Mouse (Mus musculus) limb, embryonic 14.5 days (tissue): Measurements from ENCODE around the gene Slc35e1. TPM values are rescaled to one million over a fixed set of nuclear protein-coding genes. Genes with fewer than 3 reads are reported as not detected.

Source experiments
- ATAC-seq: fragments of 200-750 bp; cut with Nextera tagmentation; 2 replicates; pipeline ENCODE4 v1.8.0; 2017; ENCODE audit warnings: low read depth, moderate number of reproducible peaks, moderate TSS enrichment; ENCODE audit not compliant: low FRiP score
- DNase-seq: peaks from one replicate; pipeline ENCODE4 v3.0.0-alpha.2; 2015; ENCODE audit warnings: low spot score
- H3K27ac ChIP-seq: fragments of 300-500 bp; sonication (generic); replicated peaks from 2 replicates; pipeline ENCODE4 v1.5.1; 2014; ENCODE audit warnings: low read depth, mild to moderate bottlenecking, low read length, moderate library complexity, mixed read lengths
- H3K27me3 ChIP-seq: fragments of 300-500 bp; sonication (generic); 2 replicates; pipeline ENCODE4 v1.6.1; 2014; ENCODE audit warnings: low read length, mixed read lengths; ENCODE audit not compliant: control insufficient read depth, insufficient read depth
- H3K36me3 ChIP-seq: fragments of 300-500 bp; sonication (generic); 2 replicates; pipeline ENCODE4 v1.6.1; 2014; ENCODE audit warnings: mild to moderate bottlenecking, low read length, moderate library complexity, mixed read lengths; ENCODE audit not compliant: control insufficient read depth, insufficient read depth
- H3K4me1 ChIP-seq: fragments of 300-500 bp; sonication (generic); 2 replicates; pipeline ENCODE4 v1.6.1; 2014; ENCODE audit warnings: antibody characterized with exemption, low read length, mixed read lengths; ENCODE audit not compliant: control insufficient read depth, insufficient read depth
- H3K4me2 ChIP-seq: fragments of 300-500 bp; sonication (generic); replicated peaks from 2 replicates; pipeline ENCODE4 v1.6.1; 2014; ENCODE audit warnings: low read depth, mild to moderate bottlenecking, low read length, moderate library complexity; ENCODE audit not compliant: severe bottlenecking
- H3K4me3 ChIP-seq: fragments of 300-500 bp; sonication (generic); replicated peaks from 2 replicates; pipeline ENCODE4 v1.5.1; 2014; ENCODE audit warnings: low read length
- H3K9ac ChIP-seq: fragments of 300-500 bp; sonication (generic); 2 replicates; pipeline ENCODE4 v1.6.1; 2014; ENCODE audit warnings: mild to moderate bottlenecking, low read depth, low read length, moderate library complexity; ENCODE audit not compliant: severe bottlenecking
- H3K9me3 ChIP-seq: fragments of 300-500 bp; sonication (generic); 2 replicates; pipeline ENCODE4 v1.6.1; 2016; ENCODE audit warnings: low read length; ENCODE audit not compliant: control insufficient read depth
- POLR2A ChIP-seq: fragments of 200-500 bp; IDR thresholded peaks from 2 replicates; pipeline ENCODE4 v1.8.0; 2012; ENCODE audit warnings: inconsistent platforms, mild to moderate bottlenecking, moderate library complexity, borderline replicate concordance; ENCODE audit not compliant: insufficient read depth, insufficient read length; ENCODE audit errors: extremely low read depth
- WGBS: fragments of 180-500 bp; shearing (Covaris S2); extraction: QIAGEN DNeasy Blood & Tissue Kit; methylation state at CpG from one replicate; pipeline ENCODE4 v1.1.7; 2014; 5-methylcytosine and 5-hydroxymethylcytosine counted together
- polyA plus RNA-seq, 2 experiments: library from polyadenylated mRNA; depleted of rRNA in 1 of 2; stranded (reverse) in 1 of 2; unstranded in 1 of 2; fragments of >200 nt; fragmentation: Nextera tagmentation in 1 of 2; extraction: Ambion mirVana in 1 of 2; gene quantifications; 2 replicates each; pipeline versions ENCODE4 v1.2.1 to v1.2.3; 2012 to 2014

The Slc35e1 gene
- polyA plus RNA-seq, 2 experiments, result 16.3 to 46.5 TPM

DNA sequence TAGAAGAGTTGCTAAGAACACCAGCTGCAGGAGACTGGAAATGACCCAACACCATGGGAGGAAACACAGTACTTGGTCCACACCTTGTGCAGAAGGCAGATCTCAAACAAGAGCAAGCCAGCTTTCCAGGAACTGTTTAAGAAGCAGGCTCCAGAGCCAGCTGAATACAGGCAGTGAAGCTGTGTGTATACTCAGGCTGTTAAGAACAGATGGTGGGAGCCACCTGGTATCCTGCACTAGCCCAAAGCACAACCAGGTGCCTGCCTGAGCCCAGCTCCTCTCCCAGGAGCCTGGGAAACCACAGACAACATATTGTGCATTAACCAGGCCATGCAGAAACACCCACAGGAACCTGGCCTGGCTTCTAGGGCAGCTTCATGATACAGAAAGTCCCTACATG, 11.7 kb upstream of the Slc35e1 start:
- Histone ChIP-seq H3K9me3 (no peaks in the 10 kb centered on the region), H3K4me1 (no peaks in the 10 kb centered on the region), H3K27me3 (no peaks in the 10 kb centered on the region), H3K27ac (no peak overlapping the region), H3K9ac (no peak overlapping the region), H3K4me2 (no peak overlapping the region), H3K4me3 (no peak overlapping the region), H3K36me3 (peaks cover 11% of the 10 kb centered on the region; the same call in 1 of the 2 replicates)
- no peak for ATAC-seq
- no peak for TF ChIP-seq POLR2A
- DNase-seq, result no peak

DNA sequence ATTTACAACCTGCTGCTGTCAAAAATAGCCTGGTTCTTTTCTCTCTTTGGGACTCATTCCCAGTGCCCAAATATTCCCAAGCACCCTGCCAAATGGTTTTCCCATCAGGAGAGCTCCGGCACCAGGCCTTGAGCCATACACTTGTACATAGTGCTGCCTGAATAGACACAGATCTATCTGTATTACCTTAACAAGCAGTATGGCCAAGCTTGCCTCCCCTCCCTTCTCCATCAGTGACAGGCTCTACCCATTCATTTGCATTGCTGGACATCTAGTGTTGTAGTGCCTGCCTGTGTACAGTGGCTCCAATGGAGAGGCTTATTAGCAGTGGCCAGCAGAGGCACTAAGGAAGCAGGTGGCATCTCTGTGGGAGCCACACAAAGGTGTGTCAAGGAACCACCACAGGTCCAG, 8.1 kb upstream of the Slc35e1 start:
- no peaks in the 10 kb centered on the region for H3K27me3 ChIP-seq
- peaks cover 29% of the 10 kb centered on the region for H3K36me3 ChIP-seq
- no peak overlapping the region for H3K4me2 ChIP-seq
- H3K4me3 ChIP-seq, result no peak overlapping the region
- no peak for TF ChIP-seq POLR2A
- 89% methylated on average over 1 of the region's 1 CpGs for WGBS
- no peak overlapping the region for H3K27ac ChIP-seq
- no peak overlapping the region for H3K9ac ChIP-seq
- no peaks in the 10 kb centered on the region for H3K9me3 ChIP-seq
- no peak for DNase-seq
- no peaks in the 10 kb centered on the region for H3K4me1 ChIP-seq
- ATAC-seq, result no peak

DNA sequence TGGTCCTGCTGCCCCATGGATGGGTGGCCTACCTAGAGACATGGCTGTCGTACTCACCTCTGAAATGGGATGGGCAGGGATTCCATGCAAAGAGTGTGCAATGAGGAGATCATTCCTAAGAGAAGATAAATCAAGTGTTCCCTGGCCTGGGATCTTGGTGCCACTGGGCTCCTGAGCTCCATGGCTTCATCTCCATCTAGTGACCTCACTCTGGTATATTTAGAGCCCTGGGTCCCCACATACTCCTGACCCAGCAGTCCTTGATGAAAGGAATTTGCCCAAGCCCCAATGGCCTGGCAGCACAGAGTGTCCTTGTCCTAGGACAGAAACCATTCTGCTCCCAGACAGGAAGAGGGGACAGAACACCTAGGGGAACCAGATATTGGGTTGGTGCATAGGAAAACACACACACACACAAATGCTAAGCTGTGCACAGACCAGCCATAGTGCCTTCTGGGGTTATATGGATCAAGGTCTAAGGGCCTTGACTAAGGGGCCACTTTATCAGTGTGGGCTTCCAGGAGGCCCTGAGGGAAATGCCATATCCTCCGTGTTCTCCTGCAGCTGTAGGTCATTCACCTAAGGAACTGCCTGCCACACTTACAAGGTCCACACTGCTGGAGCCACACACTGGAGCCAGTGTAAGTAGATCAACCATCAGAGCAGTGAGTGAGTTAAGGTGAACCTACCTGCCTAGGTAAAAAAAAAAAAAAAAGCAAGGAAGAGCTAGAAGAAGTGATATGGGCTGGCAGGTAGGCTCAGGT, 7.3 kb upstream of the Slc35e1 start:
- WGBS, result 90% methylated on average over 2 of the region's 2 CpGs
- H3K36me3 ChIP-seq, result peaks cover 35% of the 10 kb centered on the region

DNA sequence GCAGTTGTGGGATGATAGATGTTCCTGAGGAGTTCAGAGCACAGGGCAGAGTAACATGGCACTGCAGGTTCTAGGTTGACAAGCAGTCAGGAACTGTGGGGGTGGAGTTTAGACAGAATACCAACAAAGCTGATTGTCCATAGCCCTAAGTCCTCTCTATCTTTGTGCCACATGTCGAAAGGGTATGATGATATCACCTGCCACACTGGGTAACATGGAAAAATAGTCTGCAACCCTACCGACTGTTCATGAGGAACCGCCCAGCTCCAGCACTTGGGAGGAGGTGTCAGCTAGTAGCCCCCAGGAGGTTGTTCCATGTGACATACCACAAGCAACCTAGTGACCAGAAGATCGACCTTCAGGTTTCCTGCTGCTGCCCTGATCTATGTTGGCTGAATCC, 6.1 kb upstream of the Slc35e1 start:
- no peaks in the 10 kb centered on the region for H3K27me3 ChIP-seq
- DNase-seq (no peak), ATAC-seq (no peak)
- peaks cover 34% of the 10 kb centered on the region for H3K36me3 ChIP-seq
- 91% methylated on average over 4 of the region's 4 CpGs for WGBS
- no peaks in the 10 kb centered on the region for H3K9me3 ChIP-seq
- peaks cover 8% of the 10 kb centered on the region for H3K4me1 ChIP-seq
- H3K4me2 ChIP-seq, result no peak overlapping the region
- H3K9ac ChIP-seq, result no peak overlapping the region
- no peak for TF ChIP-seq POLR2A
- H3K4me3 ChIP-seq, result no peak overlapping the region
- H3K27ac ChIP-seq, result no peak overlapping the region

More for the DNA sequence above, 7.3 kb upstream of the Slc35e1 start:
- H3K9ac ChIP-seq, result no peak overlapping the region
- no peak for TF ChIP-seq POLR2A
- no peaks in the 10 kb centered on the region for H3K4me1 ChIP-seq
- ATAC-seq, result no peak
- DNase-seq, result no peak
- no peaks in the 10 kb centered on the region for H3K9me3 ChIP-seq
- no peak overlapping the region for H3K4me2 ChIP-seq
- H3K27ac ChIP-seq, result no peak overlapping the region
- H3K4me3 ChIP-seq, result no peak overlapping the region
- no peaks in the 10 kb centered on the region for H3K27me3 ChIP-seq

DNA sequence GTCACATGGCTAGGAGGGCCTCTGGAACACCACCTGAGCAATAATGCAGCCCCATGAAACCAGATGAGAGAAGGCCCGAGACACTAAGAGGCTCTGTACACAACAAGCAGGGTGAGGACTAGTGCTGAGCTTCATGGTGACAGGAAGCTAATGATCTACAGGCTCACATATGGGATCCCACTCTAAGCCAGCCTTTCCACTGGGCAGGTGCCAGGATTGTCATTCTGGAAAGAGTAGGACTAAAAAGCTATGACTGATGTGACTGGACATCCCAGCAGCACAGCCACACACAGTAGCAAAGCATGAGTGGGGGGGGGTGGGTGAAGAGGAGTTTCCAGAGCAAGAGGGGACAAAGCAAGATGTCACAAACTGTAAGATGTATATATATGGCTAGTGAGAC, 5.5 kb upstream of the Slc35e1 start:
- Histone ChIP-seq H3K9ac (no peak overlapping the region), H3K4me1 (peaks cover 9% of the 10 kb centered on the region), H3K27me3 (no peaks in the 10 kb centered on the region), H3K4me2 (no peak overlapping the region), H3K4me3 (no peak overlapping the region), H3K27ac (no peak overlapping the region), H3K9me3 (no peaks in the 10 kb centered on the region), H3K36me3 (peaks cover 34% of the 10 kb centered on the region)
- TF ChIP-seq POLR2A, result no peak
- WGBS, result 81% methylated on average over 1 of the region's 1 CpGs
- DNase-seq (no peak), ATAC-seq (no peak)
